Mouse (Mus musculus): ENCODE data around the gene Tnik. TPM values are rescaled to one million over a fixed set of nuclear protein-coding genes. Genes with fewer than 3 reads are reported as not detected.

Gene Tnik
- polyA plus RNA-seq (2017; shearing (Covaris generic)), result 141 TPM

DNA sequence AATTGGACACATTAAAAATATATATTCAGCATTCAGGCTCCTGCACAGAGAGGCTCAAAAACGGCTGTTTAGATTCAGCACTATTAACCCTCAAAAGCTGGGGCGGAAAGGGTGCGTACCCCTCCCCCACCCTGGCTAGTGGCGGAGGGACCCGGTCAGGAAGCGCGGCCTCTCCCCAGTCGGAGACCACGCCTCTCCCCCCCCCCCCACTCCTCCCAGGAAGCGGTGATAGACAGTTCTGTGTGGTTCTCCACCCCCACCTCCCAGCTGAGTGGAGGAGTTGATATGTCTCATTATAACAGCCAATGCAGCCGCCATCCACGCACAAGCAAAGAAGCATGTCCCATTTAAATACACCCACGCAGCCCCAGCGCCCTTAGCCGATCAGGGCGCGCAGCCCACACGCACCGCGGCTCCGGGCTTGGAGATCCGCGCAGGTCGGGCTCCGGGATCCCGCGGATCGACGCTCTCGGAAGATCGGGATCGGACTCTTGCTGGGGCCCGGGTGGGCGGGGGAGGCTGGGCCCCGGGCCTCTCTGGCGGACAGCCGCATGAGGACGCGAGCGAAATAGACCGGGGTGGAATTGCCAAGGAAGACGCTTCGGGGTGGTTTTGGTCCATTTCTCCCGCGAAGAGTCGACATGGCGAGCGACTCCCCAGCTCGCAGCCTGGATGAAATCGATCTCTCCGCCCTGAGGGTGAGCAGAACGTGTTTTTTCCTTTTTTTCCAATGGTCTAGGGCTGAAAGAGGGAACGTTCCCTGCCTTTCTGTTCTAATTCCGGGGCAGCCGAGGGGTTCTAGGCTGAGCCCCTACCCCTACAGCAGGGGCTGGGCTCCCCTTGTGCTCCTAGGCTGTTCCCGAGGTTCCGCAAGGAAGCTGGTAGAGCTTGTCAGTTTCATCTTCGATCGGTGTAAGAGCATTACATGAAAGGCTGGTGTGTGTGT is at the start of gene Tnik:
Gene Tnik, plus strand, starts transcription at position 213 of the 946 bp plus-strand sequence.

DNA sequence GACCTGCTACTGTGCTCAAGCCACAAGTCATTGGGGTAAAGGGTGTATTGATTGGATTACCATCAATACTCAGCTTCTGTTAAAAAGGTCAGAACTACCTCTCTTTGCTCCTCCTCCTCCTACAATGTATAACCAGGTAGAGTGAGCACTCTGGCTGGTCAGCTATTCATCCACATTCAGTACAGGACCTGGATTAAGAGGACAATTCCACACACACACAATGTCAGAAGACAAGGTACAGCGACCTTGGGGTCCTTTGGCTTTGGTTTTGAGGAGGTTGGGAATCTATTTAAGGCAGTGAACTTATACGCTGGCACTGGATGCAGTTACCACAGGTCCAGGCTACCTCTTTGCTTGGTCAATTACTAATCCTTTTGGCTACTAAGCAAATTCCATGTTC is 434.8 kb downstream of the Tnik start, which contains the start of gene Slc2a2:
Gene Slc2a2, plus strand, starts transcription at position 107 of the 400 bp plus-strand sequence.

All from inflammation-experienced regulatory T-cells, adult 16 weeks (primary cell).